Mouse (Mus musculus): ENCODE results near the gene Sypl2. TPM values are rescaled to one million over a fixed set of nuclear protein-coding genes. Genes with fewer than 3 reads are reported as not detected.

Gene Sypl2
- polyA plus RNA-seq, 1 experiment = 0.16 TPM

DNA sequence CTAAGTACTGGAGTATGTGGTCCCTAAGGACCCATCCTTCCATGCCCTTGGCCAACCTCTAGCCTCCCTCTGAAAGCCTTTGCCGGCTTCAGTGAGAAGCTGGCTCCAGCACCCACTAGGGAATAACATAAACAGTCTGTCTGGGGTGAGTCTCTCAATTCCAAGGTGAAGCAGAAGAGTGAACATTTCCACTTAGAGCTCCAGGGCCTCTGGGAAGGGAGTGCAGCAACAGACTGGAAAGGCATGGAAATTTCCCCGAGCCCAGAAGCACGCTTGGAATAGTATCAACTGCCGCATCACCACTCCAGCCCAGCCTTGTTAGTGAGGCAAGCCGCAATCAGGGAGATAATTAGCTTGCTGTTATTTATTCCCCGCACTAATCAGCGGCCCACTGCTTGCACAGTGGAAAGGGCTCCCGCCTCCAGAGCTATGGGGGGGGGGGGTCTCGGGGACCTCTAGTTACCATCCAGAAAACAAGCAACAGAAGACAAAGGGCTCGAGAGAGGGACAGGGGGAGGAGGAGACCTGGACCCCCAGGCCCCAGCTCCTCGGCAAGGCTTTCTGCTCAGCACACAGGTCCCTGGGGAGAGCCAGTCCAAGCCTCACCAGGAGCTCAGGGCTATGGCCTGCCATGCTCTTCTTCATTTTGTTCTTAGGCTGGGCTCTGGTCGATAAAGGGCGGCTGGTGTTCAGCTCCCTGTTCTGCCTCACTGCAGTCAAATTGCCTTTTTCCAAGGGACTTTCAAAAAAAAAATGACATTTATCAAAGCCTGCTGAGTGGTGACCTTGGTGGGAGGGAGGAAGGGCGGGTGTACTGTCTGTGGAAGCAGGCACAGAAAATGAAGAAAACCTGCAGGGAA lies 51.5 kb downstream of the Sypl2 start:
- 66% methylated on average over 14 of the region's 14 CpGs for WGBS
- no peak overlapping the region for H3K4me3 ChIP-seq (ENCODE audit: extremely low read depth, insufficient read depth, insufficient read length)
- no peaks in the 10 kb centered on the region for H3K36me3 ChIP-seq (ENCODE audit: control insufficient read depth, insufficient read depth, low read length)
- H3K27me3 ChIP-seq (ENCODE audit: control insufficient read depth, insufficient read depth, low read length) = no peaks in the 10 kb centered on the region
- TF ChIP-seq CTCF (IDR thresholded peaks at IDR 0.05; ENCODE audit: extremely low read depth, insufficient read depth, insufficient read length, insufficient replicate concordance) (no peak), POLR2A (IDR thresholded peaks at IDR 0.05; ENCODE audit: low read depth, low read length) (no peak)
- H3K4me1 ChIP-seq (ENCODE audit: control insufficient read depth, insufficient read depth, insufficient read length) = no peaks in the 10 kb centered on the region
- no peak overlapping the region for H3K27ac ChIP-seq (ENCODE audit: insufficient read depth, low read length)
- DNase-seq (ENCODE audit: low read depth in 1 of 2, low spot score in 2 of 2) = no peak

DNA sequence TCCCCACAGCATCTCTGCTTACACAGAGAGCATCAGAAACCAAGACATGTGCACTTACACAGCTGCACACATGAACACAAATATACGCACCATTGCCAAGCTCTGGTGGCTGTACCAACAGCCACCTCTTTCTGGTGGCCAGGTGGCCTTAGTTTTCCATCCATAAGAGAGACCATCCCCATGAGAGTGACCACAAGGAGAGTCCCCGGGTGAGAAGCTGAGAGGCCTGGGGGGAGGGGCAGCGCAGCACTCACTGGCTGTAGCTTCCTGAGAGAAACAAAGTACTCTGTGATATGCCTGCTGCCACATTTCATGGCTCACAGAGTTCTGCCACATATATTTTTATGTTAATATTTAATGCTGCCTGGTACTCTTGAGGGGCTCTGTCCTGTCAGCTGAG lies 57.2 kb downstream of the Sypl2 start:
- Histone ChIP-seq H3K4me1 (ENCODE audit: control insufficient read depth, insufficient read depth, insufficient read length) (peaks cover 4% of the 10 kb centered on the region; the same call in 1 of the 2 replicates), H3K27me3 (ENCODE audit: control insufficient read depth, insufficient read depth, low read length) (no peaks in the 10 kb centered on the region), H3K36me3 (ENCODE audit: control insufficient read depth, insufficient read depth, low read length) (no peaks in the 10 kb centered on the region), H3K27ac (ENCODE audit: insufficient read depth, low read length) (no peak overlapping the region), H3K4me3 (ENCODE audit: extremely low read depth, insufficient read depth, insufficient read length) (no peak overlapping the region)
- no peak for DNase-seq (ENCODE audit: low read depth in 1 of 2, low spot score in 2 of 2)
- 41% methylated on average over 3 of the region's 3 CpGs for WGBS
- no peak for TF ChIP-seq CTCF (IDR thresholded peaks at IDR 0.05; ENCODE audit: extremely low read depth, insufficient read depth, insufficient read length, insufficient replicate concordance)
- TF ChIP-seq POLR2A (IDR thresholded peaks at IDR 0.05; ENCODE audit: low read depth, low read length) = no peak

DNA sequence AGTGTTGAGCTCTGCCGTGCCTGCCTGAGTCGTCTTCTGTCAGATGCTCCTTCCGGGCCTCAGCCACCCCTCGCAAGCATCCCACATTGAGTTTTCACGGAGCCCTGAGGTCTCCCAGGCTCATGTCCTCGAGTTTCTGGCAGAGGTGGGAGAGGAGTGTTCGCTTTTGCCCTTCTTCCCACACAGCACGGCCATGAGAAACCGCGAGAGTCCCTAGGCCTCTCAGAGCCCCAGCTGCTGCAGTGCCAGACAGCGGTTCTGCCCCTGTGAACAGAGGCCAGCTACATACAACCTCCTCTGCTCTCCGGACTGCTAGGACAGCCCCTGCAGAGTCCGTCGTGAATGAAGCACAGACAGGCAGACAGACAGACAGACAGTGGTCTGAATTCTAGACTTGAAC lies 58.9 kb downstream of the Sypl2 start:
- TF ChIP-seq CTCF (IDR thresholded peaks at IDR 0.05; ENCODE audit: extremely low read depth, insufficient read depth, insufficient read length, insufficient replicate concordance) = no peak
- TF ChIP-seq POLR2A (IDR thresholded peaks at IDR 0.05; ENCODE audit: low read depth, low read length) = no peak
- WGBS = 58% methylated on average over 14 of the region's 14 CpGs
- Histone ChIP-seq H3K27ac (ENCODE audit: insufficient read depth, low read length) (no peak overlapping the region), H3K36me3 (ENCODE audit: control insufficient read depth, insufficient read depth, low read length) (no peaks in the 10 kb centered on the region), H3K4me3 (ENCODE audit: extremely low read depth, insufficient read depth, insufficient read length) (no peak overlapping the region), H3K4me1 (ENCODE audit: control insufficient read depth, insufficient read depth, insufficient read length) (peaks cover 4% of the 10 kb centered on the region; the same call in 1 of the 2 replicates), H3K27me3 (ENCODE audit: control insufficient read depth, insufficient read depth, low read length) (no peaks in the 10 kb centered on the region)
- no peak for DNase-seq (ENCODE audit: low read depth in 1 of 2, low spot score in 2 of 2)

DNA sequence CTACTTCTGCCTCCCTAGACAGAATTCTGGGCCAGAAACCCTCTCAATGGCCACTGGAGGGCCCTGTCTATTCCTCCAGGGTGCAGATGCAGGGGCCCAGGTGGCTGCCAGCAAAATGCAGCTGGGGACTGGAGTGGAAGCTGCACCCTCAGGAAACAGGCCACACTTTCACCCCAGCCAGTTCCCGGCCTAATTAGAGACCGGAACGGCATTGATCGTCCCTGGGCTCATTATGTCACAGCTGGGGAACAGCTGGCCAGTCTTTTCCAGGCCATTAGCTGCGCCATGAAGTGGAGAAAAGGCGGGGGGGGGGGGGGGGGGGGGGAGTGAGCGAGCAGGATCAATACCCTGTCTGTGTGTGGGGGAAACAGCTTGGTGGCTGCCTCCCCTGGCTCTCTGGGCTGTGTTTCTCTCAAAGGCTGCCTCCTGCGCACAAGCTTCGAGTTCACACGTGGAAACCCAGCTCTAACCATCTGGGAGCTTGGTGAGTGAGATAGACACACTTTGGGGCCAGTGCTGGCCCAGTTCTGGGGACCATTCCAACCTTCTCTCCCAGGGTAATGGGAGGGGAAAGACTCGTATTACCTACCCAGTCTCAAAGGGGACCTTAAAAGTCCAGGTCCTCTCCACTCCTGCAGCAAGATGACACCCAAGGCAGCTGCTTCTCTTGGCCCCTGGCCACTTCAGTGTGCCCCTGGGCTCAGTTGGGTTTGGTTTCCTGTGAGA lies 59.8 kb downstream of the Sypl2 start:
- 24% methylated on average over 11 of the region's 11 CpGs for WGBS
- Histone ChIP-seq H3K4me3 (ENCODE audit: extremely low read depth, insufficient read depth, insufficient read length) (no peak overlapping the region), H3K36me3 (ENCODE audit: control insufficient read depth, insufficient read depth, low read length) (no peaks in the 10 kb centered on the region), H3K4me1 (ENCODE audit: control insufficient read depth, insufficient read depth, insufficient read length) (peaks cover 4% of the 10 kb centered on the region; the same call in 1 of the 2 replicates), H3K27me3 (ENCODE audit: control insufficient read depth, insufficient read depth, low read length) (no peaks in the 10 kb centered on the region), H3K27ac (ENCODE audit: insufficient read depth, low read length) (no peak overlapping the region)
- TF ChIP-seq CTCF (IDR thresholded peaks at IDR 0.05; ENCODE audit: extremely low read depth, insufficient read depth, insufficient read length, insufficient replicate concordance) (no peak), POLR2A (IDR thresholded peaks at IDR 0.05; ENCODE audit: low read depth, low read length) (no peak)
- DNase-seq (ENCODE audit: low read depth in 1 of 2, low spot score in 2 of 2) = no peak

DNA sequence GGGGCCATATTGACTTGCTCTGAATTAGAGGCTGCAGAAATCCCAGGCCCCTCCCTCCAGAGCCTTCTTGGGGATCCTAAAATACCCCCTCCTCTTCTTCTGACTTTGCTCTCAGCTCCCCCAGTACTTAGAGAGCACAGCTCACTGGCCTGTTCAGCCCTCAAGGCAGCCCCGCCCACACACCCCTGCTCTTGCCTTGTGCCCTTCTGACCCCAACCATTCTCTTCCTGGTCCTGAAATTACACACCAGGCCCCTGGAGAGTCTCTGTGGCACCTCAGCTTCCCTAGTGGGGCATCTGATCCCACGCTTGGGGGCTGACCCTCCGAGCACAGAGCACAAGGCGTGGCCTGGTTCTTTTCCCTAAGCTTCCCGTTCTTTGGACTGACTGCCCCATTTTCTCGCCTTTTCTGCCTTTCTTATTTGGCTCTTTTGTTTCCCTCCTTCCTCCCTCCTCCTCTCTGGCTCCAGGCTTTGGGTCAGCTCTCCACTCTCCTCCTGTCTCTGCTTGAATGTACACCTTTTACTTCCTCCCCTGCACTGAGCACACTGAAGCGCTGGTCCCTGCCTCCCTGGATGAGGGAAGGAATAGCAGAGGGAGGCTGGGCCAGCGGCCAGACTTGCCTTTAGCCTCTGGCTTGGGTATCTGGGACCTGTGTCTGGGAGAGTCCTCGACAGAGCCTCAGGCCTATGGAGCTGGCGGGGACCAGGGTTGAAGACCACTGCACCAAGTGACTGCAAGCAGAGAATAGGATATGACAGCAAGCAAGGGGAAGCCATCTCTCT lies 60.7 kb downstream of the Sypl2 start:
- no peak overlapping the region for H3K27ac ChIP-seq (ENCODE audit: insufficient read depth, low read length)
- no peaks in the 10 kb centered on the region for H3K27me3 ChIP-seq (ENCODE audit: control insufficient read depth, insufficient read depth, low read length)
- WGBS = 78% methylated on average over 10 of the region's 10 CpGs

DNA sequence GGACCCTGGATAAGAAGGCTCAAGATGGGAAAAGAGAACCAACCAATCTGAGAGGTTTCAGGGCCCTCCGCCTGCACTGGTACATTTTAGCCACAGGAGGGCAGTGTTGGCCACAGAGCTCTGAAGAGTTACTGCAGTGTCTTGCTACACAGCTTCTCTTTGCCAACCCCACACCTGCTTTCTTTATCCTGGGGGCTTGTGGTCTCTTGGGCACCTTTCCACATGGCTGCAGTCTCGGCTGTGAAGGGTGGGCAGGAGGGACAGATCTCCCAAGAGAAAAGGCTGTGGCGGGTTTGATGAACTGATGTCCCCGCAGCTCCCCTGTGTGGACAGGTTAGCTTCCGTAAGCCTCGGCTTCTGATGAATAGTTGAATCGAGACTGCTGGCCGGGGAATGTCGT lies 61.6 kb downstream of the Sypl2 start:
- peaks cover 4% of the 10 kb centered on the region; the same call in 1 of the 2 replicates for H3K4me1 ChIP-seq (ENCODE audit: control insufficient read depth, insufficient read depth, insufficient read length)
- H3K4me3 ChIP-seq (ENCODE audit: extremely low read depth, insufficient read depth, insufficient read length) = peak overlapping the region; percentile 43
- peak; percentile 50 to 71 for DNase-seq (ENCODE audit: low read depth in 1 of 2, low spot score in 2 of 2)
- H3K27me3 ChIP-seq (ENCODE audit: control insufficient read depth, insufficient read depth, low read length) = no peaks in the 10 kb centered on the region
- H3K36me3 ChIP-seq (ENCODE audit: control insufficient read depth, insufficient read depth, low read length) = no peaks in the 10 kb centered on the region
- TF ChIP-seq POLR2A (IDR thresholded peaks at IDR 0.05; ENCODE audit: low read depth, low read length) (no peak), CTCF (IDR thresholded peaks at IDR 0.05; ENCODE audit: extremely low read depth, insufficient read depth, insufficient read length, insufficient replicate concordance) (peak; percentile 95; the same call in 1 of the 2 replicates)
- H3K27ac ChIP-seq (ENCODE audit: insufficient read depth, low read length) = no peak overlapping the region
- 14% methylated on average over 9 of the region's 9 CpGs for WGBS

More for the DNA sequence above, 60.7 kb downstream of the Sypl2 start:
- no peak for DNase-seq (ENCODE audit: low read depth in 1 of 2, low spot score in 2 of 2)
- Histone ChIP-seq H3K4me1 (ENCODE audit: control insufficient read depth, insufficient read depth, insufficient read length) (peaks cover 4% of the 10 kb centered on the region; the same call in 1 of the 2 replicates), H3K36me3 (ENCODE audit: control insufficient read depth, insufficient read depth, low read length) (no peaks in the 10 kb centered on the region), H3K4me3 (ENCODE audit: extremely low read depth, insufficient read depth, insufficient read length) (no peak overlapping the region)
- TF ChIP-seq POLR2A (IDR thresholded peaks at IDR 0.05; ENCODE audit: low read depth, low read length) (no peak), CTCF (IDR thresholded peaks at IDR 0.05; ENCODE audit: extremely low read depth, insufficient read depth, insufficient read length, insufficient replicate concordance) (no peak)

Measured in spleen, adult 2 months (tissue).